Mouse (Mus musculus) midbrain, embryonic 14.5 days (tissue): ENCODE data around the gene Avp. TPM values are rescaled to one million over a fixed set of nuclear protein-coding genes. Genes with fewer than 3 reads are reported as not detected.

Experiments
- ATAC-seq: fragments of 200-750 bp; cut with Nextera tagmentation; 2 replicates; pipeline ENCODE4 v1.8.0; 2017; ENCODE audit warnings: moderate number of reproducible peaks, moderate library complexity; ENCODE audit not compliant: low FRiP score, low TSS enrichment
- DNase-seq: peaks from one replicate; pipeline ENCODE4 v3.0.0-alpha.2; 2015
- H3K27ac ChIP-seq: fragments of 300-500 bp; sonication (generic); replicated peaks from 2 replicates; pipeline ENCODE4 v1.5.1; 2014; ENCODE audit warnings: mild to moderate bottlenecking, low read depth, low read length, moderate library complexity
- H3K27me3 ChIP-seq: fragments of 300-500 bp; sonication (generic); 2 replicates; pipeline ENCODE4 v1.6.1; 2014; ENCODE audit warnings: low read length, control low read depth, mixed read lengths; ENCODE audit not compliant: control insufficient read depth, insufficient read depth
- H3K36me3 ChIP-seq: fragments of 300-500 bp; sonication (generic); 2 replicates; pipeline ENCODE4 v1.6.1; 2014; ENCODE audit warnings: low read length, control low read depth; ENCODE audit not compliant: control insufficient read depth, insufficient read depth
- H3K4me1 ChIP-seq: fragments of 300-500 bp; sonication (generic); 2 replicates; pipeline ENCODE4 v1.6.1; 2014; ENCODE audit warnings: mild to moderate bottlenecking, antibody characterized with exemption, low read length, control low read depth; ENCODE audit not compliant: control insufficient read depth, insufficient read depth
- H3K4me2 ChIP-seq: fragments of 300-500 bp; sonication (generic); 2 replicates; pipeline ENCODE4 v1.6.1; 2014; ENCODE audit warnings: mild to moderate bottlenecking, low read length, moderate library complexity
- H3K4me3 ChIP-seq: fragments of 300-500 bp; sonication (generic); replicated peaks from 2 replicates; pipeline ENCODE4 v1.5.1; 2014; ENCODE audit warnings: low read depth, low read length
- H3K9ac ChIP-seq: fragments of 300-500 bp; sonication (generic); replicated peaks from 2 replicates; pipeline ENCODE4 v1.6.1; 2014; ENCODE audit warnings: mild to moderate bottlenecking, low read length, moderate library complexity
- H3K9me3 ChIP-seq: fragments of 300-500 bp; sonication (generic); 2 replicates; pipeline ENCODE4 v1.6.1; 2016; ENCODE audit warnings: low read length, control low read depth, mixed read lengths; ENCODE audit not compliant: control insufficient read depth
- WGBS: fragments of 180-500 bp; shearing (Covaris S2); extraction: QIAGEN DNeasy Blood & Tissue Kit; methylation state at CpG from one replicate; pipeline ENCODE4 v1.1.7; 2014; 5-methylcytosine and 5-hydroxymethylcytosine counted together
- polyA plus RNA-seq: library from polyadenylated mRNA; unstranded; fragments of >200 nt; fragmentation: Nextera tagmentation; extraction: Ambion mirVana; gene quantifications from 2 replicates; pipeline ENCODE4 v1.2.1, GENCODE M21; 2014

Gene Avp
- polyA plus RNA-seq, 1 experiment from 2014 or later, result not detected

GRCm38 (mm10) chr2:130564063-130564462 is 18.3 kb downstream of the Avp start:
- H3K4me1 ChIP-seq, result peaks cover 12% of the 10 kb centered on the region
- under 1% methylated on average over 23 of the region's 23 CpGs for WGBS
- peak overlapping the region; percentile 55; the same call in 1 of the 2 replicates for H3K27ac ChIP-seq
- ATAC-seq (peak; percentile 44), DNase-seq (peak; percentile 28)
- H3K27me3 ChIP-seq, result no peaks in the 10 kb centered on the region
- peak overlapping the region; percentile 85 for H3K4me2 ChIP-seq
- no peaks in the 10 kb centered on the region for H3K9me3 ChIP-seq
- H3K4me3 ChIP-seq, result peak overlapping the region; percentile 88
- H3K36me3 ChIP-seq, result peaks cover 24% of the 10 kb centered on the region
- H3K9ac ChIP-seq, result peak overlapping the region; percentile 93

GRCm38 (mm10) chr2:130563212-130564055 is 18.9 kb downstream of the Avp start, which contains the start of gene Mrps26:
Mrps26 (plus strand) TSS chr2:130563742.
- Histone ChIP-seq H3K9me3 (no peaks in the 10 kb centered on the region), H3K4me3 (peak within 1 kb of the TSS; percentile 88), H3K9ac (peak within 1 kb of the TSS; percentile 93), H3K36me3 (peaks cover 26% of the 10 kb centered on the region), H3K4me2 (peak within 1 kb of the TSS; percentile 85), H3K27ac (peak within 1 kb of the TSS; percentile 55; the same call in 1 of the 2 replicates), H3K27me3 (no peaks in the 10 kb centered on the region), H3K4me1 (peaks cover 12% of the 10 kb centered on the region)
- peak; percentile 96 for DNase-seq
- ATAC-seq, result peak; percentile 98
- WGBS, result under 1% methylated on average over 61 of the region's 61 CpGs

- H3K9me3 ChIP-seq, result no peaks in the 10 kb centered on the region
- DNase-seq (no peak), ATAC-seq (no peak)
- WGBS, result 70% methylated on average over 2 of the region's 2 CpGs
- H3K36me3 ChIP-seq, result peaks cover 48% of the 10 kb centered on the region
- H3K4me1 ChIP-seq, result peaks cover under 1% of the 10 kb centered on the region; the same call in 1 of the 2 replicates
- H3K4me2 ChIP-seq, result no peak overlapping the region
- no peaks in the 10 kb centered on the region for H3K27me3 ChIP-seq
- no peak overlapping the region for H3K9ac ChIP-seq
- H3K4me3 ChIP-seq, result no peak overlapping the region
- no peak overlapping the region for H3K27ac ChIP-seq
Measured at GRCm38 (mm10) chr2:130558015-130558414, 24.3 kb downstream of the Avp start.

GRCm38 (mm10) chr2:130557462-130557861 is 24.9 kb downstream of the Avp start:
- no peaks in the 10 kb centered on the region for H3K9me3 ChIP-seq
- 97% methylated on average over 2 of the region's 2 CpGs for WGBS
- peaks cover 53% of the 10 kb centered on the region for H3K36me3 ChIP-seq
- H3K27ac ChIP-seq, result no peak overlapping the region
- no peak for DNase-seq
- H3K4me2 ChIP-seq, result no peak overlapping the region
- no peak overlapping the region for H3K4me3 ChIP-seq
- ATAC-seq, result no peak
- H3K4me1 ChIP-seq, result no peaks in the 10 kb centered on the region
- no peak overlapping the region for H3K9ac ChIP-seq
- H3K27me3 ChIP-seq, result no peaks in the 10 kb centered on the region

- H3K9me3 ChIP-seq, result no peaks in the 10 kb centered on the region
- no peak overlapping the region for H3K4me2 ChIP-seq
- H3K27me3 ChIP-seq, result no peaks in the 10 kb centered on the region
- ATAC-seq, result no peak
- DNase-seq, result no peak
- 89% methylated on average over 1 of the region's 1 CpGs for WGBS
- H3K4me1 ChIP-seq, result no peaks in the 10 kb centered on the region
- H3K4me3 ChIP-seq, result no peak overlapping the region
- H3K36me3 ChIP-seq, result peaks cover 65% of the 10 kb centered on the region
- no peak overlapping the region for H3K9ac ChIP-seq
- no peak overlapping the region for H3K27ac ChIP-seq
Measured at GRCm38 (mm10) chr2:130556292-130556691, 26.1 kb downstream of the Avp start.

- H3K9me3 ChIP-seq, result no peaks in the 10 kb centered on the region
- H3K4me3 ChIP-seq, result no peak overlapping the region
- 94% methylated on average over 7 of the region's 7 CpGs for WGBS
- no peak for DNase-seq
- H3K27ac ChIP-seq, result no peak overlapping the region
- no peak overlapping the region for H3K4me2 ChIP-seq
- no peaks in the 10 kb centered on the region for H3K4me1 ChIP-seq
- ATAC-seq, result no peak
- no peaks in the 10 kb centered on the region for H3K27me3 ChIP-seq
- H3K9ac ChIP-seq, result no peak overlapping the region
- peaks cover 79% of the 10 kb centered on the region for H3K36me3 ChIP-seq
Measured at GRCm38 (mm10) chr2:130554841-130555240, 27.5 kb downstream of the Avp start.

- 95% methylated on average over 8 of the region's 8 CpGs for WGBS
- Histone ChIP-seq H3K4me3 (no peak overlapping the region), H3K4me2 (no peak overlapping the region), H3K9ac (no peak overlapping the region), H3K27me3 (no peaks in the 10 kb centered on the region), H3K36me3 (peaks cover 99% of the 10 kb centered on the region), H3K4me1 (no peaks in the 10 kb centered on the region), H3K9me3 (no peaks in the 10 kb centered on the region), H3K27ac (no peak overlapping the region)
- ATAC-seq, result no peak
- no peak for DNase-seq
Measured at GRCm38 (mm10) chr2:130546957-130547356, 35.4 kb downstream of the Avp start.

GRCm38 (mm10) chr2:130540266-130540665 is 42.1 kb downstream of the Avp start:
- WGBS, result 92% methylated on average over 9 of the region's 9 CpGs
- Histone ChIP-seq H3K4me2 (no peak overlapping the region), H3K4me3 (no peak overlapping the region), H3K27me3 (no peaks in the 10 kb centered on the region), H3K27ac (no peak overlapping the region), H3K36me3 (peaks cover 83% of the 10 kb centered on the region), H3K9ac (no peak overlapping the region), H3K9me3 (no peaks in the 10 kb centered on the region), H3K4me1 (no peaks in the 10 kb centered on the region)
- ATAC-seq, result no peak
- DNase-seq, result no peak
